Mouse (Mus musculus): ENCODE results near the gene Tpt1.

Tpt1 gene

GRCm38 (mm10) chr14:75877297-75877696 lies 32.4 kb downstream of the Tpt1 start:
- no peak for DNase-seq (ENCODE audit: low spot score in 2 of 2)

- DNase-seq (ENCODE audit: low spot score in 2 of 2), result no peak
Observed at GRCm38 (mm10) chr14:75878980-75879379, 34.1 kb downstream of the Tpt1 start.

- DNase-seq (ENCODE audit: low spot score in 2 of 2), result no peak
Observed at GRCm38 (mm10) chr14:75881856-75882255, 37.0 kb downstream of the Tpt1 start.

- no peak for DNase-seq (ENCODE audit: low spot score in 2 of 2)
Observed at GRCm38 (mm10) chr14:75883330-75883729, 38.4 kb downstream of the Tpt1 start.

- no peak for DNase-seq (ENCODE audit: low spot score in 2 of 2)
Observed at GRCm38 (mm10) chr14:75883873-75884272, 39.0 kb downstream of the Tpt1 start.

GRCm38 (mm10) chr14:75892118-75892517 lies 47.2 kb downstream of the Tpt1 start:
- DNase-seq (ENCODE audit: low spot score in 2 of 2), result peak; percentile 78 to 93
